Mouse (Mus musculus) spleen, adult 18-20 months (tissue): ENCODE measurements around the gene Rasgef1b.

Source experiments
- DNase-seq, 2 experiments: peaks; one replicate each; pipeline ENCODE4 v3.0.0; 2022; ENCODE audit warnings: mixed read lengths in 2 of 2

Gene Rasgef1b

GRCm38 (mm10) chr5:99239677-99240076 lies 489.2 kb downstream of the Rasgef1b start:
- no peak for DNase-seq

- DNase-seq, result no peak
These were observed 490.7 kb downstream of the Rasgef1b start for GRCm38 (mm10) chr5:99238150-99238549.

GRCm38 (mm10) chr5:99236888-99237752 lies 491.7 kb downstream of the Rasgef1b start:
- no peak for DNase-seq

- no peak for DNase-seq
These were observed 492.4 kb downstream of the Rasgef1b start for GRCm38 (mm10) chr5:99236431-99236830.

GRCm38 (mm10) chr5:99234275-99234674 lies 494.6 kb downstream of the Rasgef1b start:
- no peak for DNase-seq

GRCm38 (mm10) chr5:99233176-99233575 lies 495.7 kb downstream of the Rasgef1b start:
- DNase-seq, result no peak

- no peak for DNase-seq
These were observed 496.5 kb downstream of the Rasgef1b start for GRCm38 (mm10) chr5:99232410-99232809.

- DNase-seq, result no peak
These were observed 498.4 kb downstream of the Rasgef1b start for GRCm38 (mm10) chr5:99230476-99230875.

- DNase-seq, result no peak
These were observed 501.5 kb downstream of the Rasgef1b start for GRCm38 (mm10) chr5:99227361-99227760.

GRCm38 (mm10) chr5:99224571-99225011 lies 504.3 kb downstream of the Rasgef1b start:
- no peak for DNase-seq

- DNase-seq, result no peak
These were observed 504.9 kb downstream of the Rasgef1b start for GRCm38 (mm10) chr5:99223869-99224498.

GRCm38 (mm10) chr5:99218385-99218784 lies 510.5 kb downstream of the Rasgef1b start:
- DNase-seq, result no peak

- peak in 1 of 2 experiments; percentile 13 for DNase-seq
These were observed 512.2 kb downstream of the Rasgef1b start for GRCm38 (mm10) chr5:99216588-99217152.

GRCm38 (mm10) chr5:99215207-99216157 lies 513.4 kb downstream of the Rasgef1b start:
- no peak for DNase-seq

- DNase-seq, result no peak
These were observed 514.5 kb downstream of the Rasgef1b start for GRCm38 (mm10) chr5:99214400-99214799.

GRCm38 (mm10) chr5:99213211-99213610 lies 515.7 kb downstream of the Rasgef1b start:
- no peak for DNase-seq

GRCm38 (mm10) chr5:99203475-99203874 lies 525.4 kb downstream of the Rasgef1b start:
- DNase-seq, result no peak

- peak in 1 of 2 experiments; percentile 54 for DNase-seq
These were observed 526.6 kb downstream of the Rasgef1b start for GRCm38 (mm10) chr5:99202074-99202837.

GRCm38 (mm10) chr5:99195436-99195835 lies 533.4 kb downstream of the Rasgef1b start:
- DNase-seq, result no peak

GRCm38 (mm10) chr5:99190941-99191800 lies 537.7 kb downstream of the Rasgef1b start:
- DNase-seq, result no peak

- no peak for DNase-seq
These were observed 545.2 kb downstream of the Rasgef1b start for GRCm38 (mm10) chr5:99183637-99184036.
